Mouse (Mus musculus): Measurements from ENCODE around the gene Med24. TPM values are rescaled to one million over a fixed set of nuclear protein-coding genes. Genes with fewer than 3 reads are reported as not detected.
"Not testable (repeated sequence)": the region's sequence is repeated elsewhere in the genome, so short reads cannot be mapped to it uniquely, and the experiment has no call there.

Med24 gene
- polyA plus RNA-seq, 1 experiment from 2014 or later = 53.0 TPM

DNA sequence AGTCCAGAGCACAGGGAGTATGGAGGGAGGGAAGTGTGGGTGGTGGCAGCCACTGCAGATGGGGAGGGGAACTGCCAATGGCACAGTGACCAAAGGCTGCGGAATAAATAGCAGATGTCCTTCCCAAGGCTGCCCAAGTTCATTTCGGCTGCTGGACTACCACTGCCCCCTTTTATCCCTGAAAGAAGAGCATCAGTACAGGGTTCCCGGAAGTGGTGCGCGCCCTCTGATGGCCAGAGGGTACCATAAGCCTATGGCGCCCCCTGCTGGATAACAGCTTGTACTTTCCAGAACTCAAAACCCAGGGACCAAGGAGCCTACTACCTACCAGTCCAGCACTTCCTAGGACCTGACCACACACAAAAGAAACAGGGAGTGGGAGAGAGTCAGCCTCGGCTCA is 56.1 kb downstream of the Med24 start:
- H3K27me3 ChIP-seq (ENCODE audit: insufficient read depth, low read length); H3K9ac ChIP-seq; H3K36me3 ChIP-seq (ENCODE audit: insufficient read depth); H3K27ac ChIP-seq (ENCODE audit: low read depth); H3K4me2 ChIP-seq; H3K4me3 ChIP-seq (ENCODE audit: low read depth, low read length); H3K9me3 ChIP-seq (ENCODE audit: low read depth, low read length); H3K4me1 ChIP-seq (ENCODE audit: insufficient read depth): not testable (repeated sequence)
- ATAC-seq (ENCODE audit: insufficient read depth) (peak; percentile 56), DNase-seq (peak; percentile 77)
- WGBS = 5% methylated on average over 6 of the region's 7 CpGs
- TF ChIP-seq CTCF (IDR thresholded peaks at IDR 0.05; ENCODE audit: low read depth) = peak; percentile 67

DNA sequence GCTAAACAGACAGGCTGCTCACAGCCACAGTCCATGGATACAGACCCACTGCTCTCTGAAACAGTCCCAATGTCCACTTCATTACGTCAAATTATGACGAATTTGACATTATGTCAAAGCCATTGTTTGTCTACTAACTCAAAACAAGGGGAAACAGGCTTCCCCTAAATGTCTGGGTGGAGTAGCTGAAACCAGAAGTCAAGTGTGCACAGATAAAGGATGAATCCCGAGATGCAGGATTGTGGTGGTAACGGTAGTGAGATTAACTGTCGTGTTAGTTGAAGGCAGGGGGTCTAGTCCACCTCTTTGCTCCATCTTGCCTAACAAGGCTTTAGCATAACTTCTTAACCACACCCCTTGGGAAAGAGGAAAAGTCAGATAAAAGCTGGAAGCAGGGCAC is 56.8 kb downstream of the Med24 start:
- WGBS = 75% methylated on average over 5 of the region's 5 CpGs
- Histone ChIP-seq H3K4me2 (no peak overlapping the region), H3K9me3 (ENCODE audit: low read depth, low read length) (no peaks in the 10 kb centered on the region), H3K27ac (ENCODE audit: low read depth) (no peak overlapping the region), H3K4me1 (ENCODE audit: insufficient read depth) (no peaks in the 10 kb centered on the region), H3K27me3 (ENCODE audit: insufficient read depth, low read length) (0 out of 2 replicates have a peak, but pooled peaks cover 3% of the 10 kb centered on the region), H3K4me3 (ENCODE audit: low read depth, low read length) (no peak overlapping the region), H3K9ac (no peak overlapping the region), H3K36me3 (ENCODE audit: insufficient read depth) (no peaks in the 10 kb centered on the region)
- DNase-seq (no peak), ATAC-seq (ENCODE audit: insufficient read depth) (no peak)
- TF ChIP-seq CTCF (IDR thresholded peaks at IDR 0.05; ENCODE audit: low read depth) = no peak

DNA sequence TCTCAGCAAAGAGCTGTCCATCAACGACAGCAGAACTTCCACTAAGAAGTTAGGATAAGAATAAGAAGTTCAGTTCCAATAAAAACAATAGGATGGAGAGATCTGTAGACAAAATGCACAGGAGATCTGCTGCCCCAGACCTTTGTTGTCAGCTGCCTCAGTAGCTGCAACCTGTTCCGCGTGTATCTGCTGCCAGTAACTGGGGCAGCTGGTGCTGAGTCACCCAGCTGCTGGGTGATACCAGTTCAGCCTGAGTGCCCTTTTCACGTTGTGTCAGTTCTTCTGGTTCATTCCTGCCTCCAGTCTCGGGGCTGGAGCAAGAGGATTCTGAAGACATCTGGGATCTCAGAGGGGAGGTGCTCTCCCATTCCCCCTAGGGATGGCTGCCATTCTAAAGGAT is 57.4 kb downstream of the Med24 start:
- Histone ChIP-seq H3K27me3 (ENCODE audit: insufficient read depth, low read length) (0 out of 2 replicates have a peak, but pooled peaks cover 3% of the 10 kb centered on the region), H3K4me3 (ENCODE audit: low read depth, low read length) (no peak overlapping the region), H3K4me1 (ENCODE audit: insufficient read depth) (no peaks in the 10 kb centered on the region), H3K4me2 (no peak overlapping the region), H3K36me3 (ENCODE audit: insufficient read depth) (no peaks in the 10 kb centered on the region), H3K27ac (ENCODE audit: low read depth) (no peak overlapping the region), H3K9ac (no peak overlapping the region), H3K9me3 (ENCODE audit: low read depth, low read length) (no peaks in the 10 kb centered on the region)
- 53% methylated on average over 5 of the region's 5 CpGs for WGBS
- ATAC-seq (ENCODE audit: insufficient read depth) = no peak
- no peak for TF ChIP-seq CTCF (IDR thresholded peaks at IDR 0.05; ENCODE audit: low read depth)
- DNase-seq = no peak

DNA sequence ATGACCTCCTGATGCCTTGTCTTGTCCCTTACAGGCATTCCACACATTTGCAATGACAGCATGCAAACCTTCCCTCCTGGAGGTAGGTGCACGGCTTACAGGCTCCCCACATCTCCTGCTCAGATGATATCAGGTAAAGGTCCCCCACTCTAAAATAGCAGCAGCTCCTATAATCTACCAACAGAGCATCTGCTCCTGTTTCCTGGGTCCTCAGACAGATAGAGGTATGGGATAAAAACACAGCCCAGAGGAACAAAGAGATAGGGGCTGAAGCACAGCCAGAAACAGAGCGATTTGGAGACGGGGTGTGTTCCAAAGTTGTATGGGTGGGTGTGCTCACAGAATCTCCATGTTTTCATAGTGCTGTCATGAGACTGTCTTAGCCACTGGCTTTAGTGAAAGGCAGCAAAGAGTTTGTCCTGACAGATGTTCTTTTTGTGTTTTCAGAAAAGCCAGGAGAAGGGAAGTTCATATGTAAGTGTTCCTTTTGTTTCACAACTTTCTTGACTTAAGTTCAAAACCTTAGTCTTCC is 57.9 kb downstream of the Med24 start:
- H3K36me3 ChIP-seq (ENCODE audit: insufficient read depth) = no peaks in the 10 kb centered on the region
- no peak for TF ChIP-seq CTCF (IDR thresholded peaks at IDR 0.05; ENCODE audit: low read depth)
- H3K4me1 ChIP-seq (ENCODE audit: insufficient read depth) = no peaks in the 10 kb centered on the region
- H3K9me3 ChIP-seq (ENCODE audit: low read depth, low read length) = no peaks in the 10 kb centered on the region
- 0 out of 2 replicates have a peak, but pooled peaks cover 3% of the 10 kb centered on the region for H3K27me3 ChIP-seq (ENCODE audit: insufficient read depth, low read length)
- no peak for DNase-seq
- H3K4me2 ChIP-seq = no peak overlapping the region
- ATAC-seq (ENCODE audit: insufficient read depth) = no peak
- H3K4me3 ChIP-seq (ENCODE audit: low read depth, low read length) = no peak overlapping the region
- H3K9ac ChIP-seq = no peak overlapping the region
- H3K27ac ChIP-seq (ENCODE audit: low read depth) = no peak overlapping the region
- 57% methylated on average over 3 of the region's 3 CpGs for WGBS

DNA sequence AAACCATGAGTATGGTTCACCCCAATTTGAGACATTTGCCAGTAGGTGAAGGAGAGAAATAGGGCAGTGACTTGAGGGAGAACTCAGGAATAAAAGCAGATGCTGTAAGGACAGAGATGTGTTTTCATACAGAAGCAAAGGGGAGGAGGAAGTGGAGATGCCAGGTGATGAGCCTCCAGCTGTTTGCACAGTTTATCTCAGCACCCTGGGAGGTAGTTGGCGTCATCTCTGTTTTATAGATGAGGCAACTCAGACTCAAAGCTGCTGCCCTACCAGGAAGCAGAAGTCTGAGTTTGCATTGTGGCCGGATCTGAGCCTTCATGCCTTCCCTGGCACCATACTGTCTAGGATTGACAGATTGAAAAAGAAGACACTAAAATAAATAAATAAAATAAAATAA is 60.3 kb downstream of the Med24 start:
- H3K36me3 ChIP-seq (ENCODE audit: insufficient read depth) = no peaks in the 10 kb centered on the region
- H3K27ac ChIP-seq (ENCODE audit: low read depth) = no peak overlapping the region
- no peak overlapping the region for H3K4me2 ChIP-seq
- DNase-seq (no peak), ATAC-seq (ENCODE audit: insufficient read depth) (no peak)
- no peaks in the 10 kb centered on the region for H3K9me3 ChIP-seq (ENCODE audit: low read depth, low read length)
- no peak for TF ChIP-seq CTCF (IDR thresholded peaks at IDR 0.05; ENCODE audit: low read depth)
- H3K4me3 ChIP-seq (ENCODE audit: low read depth, low read length) = no peak overlapping the region
- H3K9ac ChIP-seq = no peak overlapping the region
- H3K27me3 ChIP-seq (ENCODE audit: insufficient read depth, low read length) = 0 out of 2 replicates have a peak, but pooled peaks cover 3% of the 10 kb centered on the region
- WGBS = 40% methylated on average over 2 of the region's 2 CpGs
- H3K4me1 ChIP-seq (ENCODE audit: insufficient read depth) = no peaks in the 10 kb centered on the region

DNA sequence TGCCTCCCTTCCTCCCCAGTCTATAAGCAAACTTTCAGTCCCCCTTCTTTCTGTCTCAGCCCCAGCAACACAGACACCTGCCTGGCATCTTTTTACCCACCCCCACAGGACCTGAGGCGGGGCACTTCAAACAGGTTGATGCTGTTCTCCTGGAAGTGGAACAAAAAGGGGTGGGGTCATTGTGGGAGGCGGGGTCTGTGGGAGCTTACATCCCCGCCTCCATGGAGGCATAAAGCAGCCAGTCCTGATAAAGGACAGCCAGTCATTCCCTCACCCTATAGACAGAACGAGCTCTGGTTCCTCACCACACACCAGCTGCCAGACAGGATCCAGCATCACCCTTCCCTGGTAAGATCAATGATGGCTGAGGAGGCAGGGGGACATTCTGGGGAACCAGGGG is 65.1 kb downstream of the Med24 start, which contains the start of gene Gsdma:
Gene Gsdma, plus strand, starts transcription at position 261 of the 400 bp plus-strand sequence.
- TF ChIP-seq CTCF (IDR thresholded peaks at IDR 0.05; ENCODE audit: low read depth) = no peak
- Histone ChIP-seq H3K9me3 (ENCODE audit: low read depth, low read length) (no peaks in the 10 kb centered on the region), H3K27ac (ENCODE audit: low read depth) (no peak within 1 kb of the TSS), H3K36me3 (ENCODE audit: insufficient read depth) (no peaks in the 10 kb centered on the region), H3K4me2 (no peak within 1 kb of the TSS), H3K4me1 (ENCODE audit: insufficient read depth) (no peaks in the 10 kb centered on the region), H3K27me3 (ENCODE audit: insufficient read depth, low read length) (0 out of 2 replicates have a peak, but pooled peaks cover 3% of the 10 kb centered on the region), H3K4me3 (ENCODE audit: low read depth, low read length) (no peak within 1 kb of the TSS), H3K9ac (no peak within 1 kb of the TSS)
- DNase-seq (no peak), ATAC-seq (ENCODE audit: insufficient read depth) (no peak)
- WGBS = 25% methylated on average over 4 of the region's 4 CpGs

DNA sequence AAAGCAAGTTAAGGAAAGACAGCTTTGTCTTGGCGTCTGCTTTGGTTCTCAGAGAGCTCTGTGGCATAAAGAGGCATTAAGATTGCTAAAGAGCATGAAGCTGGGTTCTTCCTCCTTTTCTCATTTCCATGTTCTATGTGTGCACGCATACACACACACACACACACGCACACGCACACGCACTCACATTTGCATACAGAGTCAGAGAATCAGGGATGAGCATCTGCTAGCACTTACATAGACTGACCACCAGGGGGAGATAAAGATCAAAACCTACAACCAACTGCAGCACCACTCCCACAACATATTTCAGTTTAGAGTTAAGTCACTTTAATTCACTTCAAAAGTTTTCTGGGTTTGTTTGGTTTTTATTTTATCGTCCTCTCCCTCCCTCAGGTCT is 68.7 kb downstream of the Med24 start:
- peak; percentile 31; the same call in 1 of the 2 replicates for ATAC-seq (ENCODE audit: insufficient read depth)
- no peak overlapping the region for H3K4me2 ChIP-seq
- peak; percentile 81 for DNase-seq
- 11% methylated on average over 6 of the region's 6 CpGs for WGBS
- no peaks in the 10 kb centered on the region for H3K4me1 ChIP-seq (ENCODE audit: insufficient read depth)
- no peaks in the 10 kb centered on the region for H3K36me3 ChIP-seq (ENCODE audit: insufficient read depth)
- peak; percentile 90 for TF ChIP-seq CTCF (IDR thresholded peaks at IDR 0.05; ENCODE audit: low read depth)
- no peak overlapping the region for H3K27ac ChIP-seq (ENCODE audit: low read depth)
- no peak overlapping the region for H3K4me3 ChIP-seq (ENCODE audit: low read depth, low read length)
- no peaks in the 10 kb centered on the region for H3K9me3 ChIP-seq (ENCODE audit: low read depth, low read length)
- H3K9ac ChIP-seq = no peak overlapping the region
- H3K27me3 ChIP-seq (ENCODE audit: insufficient read depth, low read length) = no peaks in the 10 kb centered on the region
